Mouse (Mus musculus) G1E (cell line): ENCODE data around the gene Map3k21. TPM values are rescaled to one million over a fixed set of nuclear protein-coding genes. Genes with fewer than 3 reads are reported as not detected.

ENCODE experiments used
- ATAC-seq: 2 replicates; pipeline ENCODE4 v1.8.0; 2016; ENCODE audit warnings: mild to moderate bottlenecking; ENCODE audit not compliant: insufficient number of reproducible peaks, poor library complexity, low FRiP score, severe bottlenecking; ENCODE audit errors: extremely low read depth
- DNase-seq: peaks from one replicate; pipeline ENCODE4 v3.0.0; 2012; ENCODE audit warnings: low spot score
- H3K27me3 ChIP-seq: 2 replicates; pipeline ENCODE4 v1.6.1; 2012; ENCODE audit warnings: mild to moderate bottlenecking, low read length, inconsistent platforms; ENCODE audit not compliant: insufficient read depth
- H3K36me3 ChIP-seq: replicated peaks from 2 replicates; pipeline ENCODE3; 2012; ENCODE audit warnings: mild to moderate bottlenecking, inconsistent platforms
- H3K4me1 ChIP-seq: 2 replicates; pipeline ENCODE4 v1.6.1; 2012; ENCODE audit warnings: low read depth, low read length, inconsistent platforms, mixed read lengths; ENCODE audit not compliant: insufficient read depth
- H3K4me3 ChIP-seq: 2 replicates; pipeline ENCODE4 v1.5.1; 2012; ENCODE audit warnings: low read depth, mild to moderate bottlenecking, inconsistent platforms, low read length, moderate library complexity, mixed read lengths
- H3K9me3 ChIP-seq: replicated peaks from 2 replicates; pipeline ENCODE4 v1.6.1; 2012; ENCODE audit warnings: inconsistent platforms
- CTCF ChIP-seq: IDR thresholded peaks from 2 replicates; pipeline ENCODE4 v1.5.1; 2012; ENCODE audit warnings: low read depth, low read length, inconsistent platforms, mixed read lengths
- GATA1 ChIP-seq: IDR thresholded peaks from 2 replicates; pipeline ENCODE4 v1.6.1; 2012; ENCODE audit warnings: borderline replicate concordance, low read length, inconsistent platforms, mixed read lengths
- GATA2 ChIP-seq: IDR thresholded peaks from 2 replicates; pipeline ENCODE4 v1.6.1; 2012; ENCODE audit warnings: low read depth, low read length, inconsistent platforms, borderline replicate concordance
- POLR2AphosphoS5 ChIP-seq: IDR thresholded peaks from 2 replicates; pipeline ENCODE4 v1.6.1; 2012; ENCODE audit warnings: low read depth, low read length, inconsistent platforms; ENCODE audit not compliant: insufficient replicate concordance
- TAL1 ChIP-seq: conservative IDR thresholded peaks from 2 replicates; pipeline ENCODE4 v1.6.1; 2012; ENCODE audit warnings: low read depth, low read length, inconsistent platforms, mixed read lengths
- polyA plus RNA-seq: library from polyadenylated mRNA; stranded (reverse); fragments of >175 nt; gene quantifications from 2 replicates; pipeline ENCODE4 v1.2.3, GENCODE M21; 2012
- total RNA-seq, 2 experiments: library from RNA; stranded (forward) in 1 of 2; stranded (reverse) in 1 of 2; fragments of 200-1000 nt in 1 of 2; fragments of >200 nt in 1 of 2; fragmentation: Nextera tagmentation in 1 of 2; gene quantifications; 2 replicates each; pipeline ENCODE4 v1.2.3; 2014 to 2017

Gene Map3k21
- total and polyA plus RNA-seq, 3 experiments = 0.05 TPM; not detected in 2

- Histone ChIP-seq H3K27me3 (no peaks in the 10 kb centered on the region), H3K4me1 (no peaks in the 10 kb centered on the region), H3K9me3 (peaks cover 84% of the 10 kb centered on the region), H3K36me3 (no peaks in the 10 kb centered on the region), H3K4me3 (no peak overlapping the region)
- DNase-seq (no peak), ATAC-seq (no peak)
- TF ChIP-seq CTCF (no peak), TAL1 (no peak), POLR2AphosphoS5 (no peak), GATA2 (no peak), GATA1 (no peak)
Observed at GRCm38 (mm10) chr8:125935649-125936048, 25.4 kb downstream of the Map3k21 start.

DNA sequence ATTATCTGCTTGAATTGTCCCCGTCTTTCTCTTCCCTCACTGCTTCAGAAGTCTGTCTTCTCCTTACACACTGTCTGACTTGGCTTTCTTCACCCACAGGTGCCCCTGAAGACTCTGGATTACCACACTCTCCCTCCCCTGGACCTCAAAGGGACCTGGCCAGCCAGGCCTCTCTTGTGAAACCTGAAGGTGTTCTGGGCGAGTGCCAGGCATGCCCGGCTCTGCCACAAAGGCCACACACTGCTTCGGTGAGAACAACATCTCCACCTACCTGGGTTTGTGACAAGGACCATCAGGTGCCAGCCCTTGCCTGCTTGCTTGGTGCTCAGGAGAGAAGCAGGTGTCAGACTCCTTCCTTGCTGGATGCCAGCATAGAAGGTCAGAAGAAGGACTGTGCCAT is 34.3 kb downstream of the Map3k21 start:
- Histone ChIP-seq H3K4me1 (no peaks in the 10 kb centered on the region), H3K27me3 (no peaks in the 10 kb centered on the region), H3K4me3 (no peak overlapping the region), H3K36me3 (no peaks in the 10 kb centered on the region), H3K9me3 (peaks cover 92% of the 10 kb centered on the region)
- DNase-seq (no peak), ATAC-seq (no peak)
- TF ChIP-seq GATA1 (no peak), TAL1 (no peak), CTCF (no peak), POLR2AphosphoS5 (no peak), GATA2 (no peak)

DNA sequence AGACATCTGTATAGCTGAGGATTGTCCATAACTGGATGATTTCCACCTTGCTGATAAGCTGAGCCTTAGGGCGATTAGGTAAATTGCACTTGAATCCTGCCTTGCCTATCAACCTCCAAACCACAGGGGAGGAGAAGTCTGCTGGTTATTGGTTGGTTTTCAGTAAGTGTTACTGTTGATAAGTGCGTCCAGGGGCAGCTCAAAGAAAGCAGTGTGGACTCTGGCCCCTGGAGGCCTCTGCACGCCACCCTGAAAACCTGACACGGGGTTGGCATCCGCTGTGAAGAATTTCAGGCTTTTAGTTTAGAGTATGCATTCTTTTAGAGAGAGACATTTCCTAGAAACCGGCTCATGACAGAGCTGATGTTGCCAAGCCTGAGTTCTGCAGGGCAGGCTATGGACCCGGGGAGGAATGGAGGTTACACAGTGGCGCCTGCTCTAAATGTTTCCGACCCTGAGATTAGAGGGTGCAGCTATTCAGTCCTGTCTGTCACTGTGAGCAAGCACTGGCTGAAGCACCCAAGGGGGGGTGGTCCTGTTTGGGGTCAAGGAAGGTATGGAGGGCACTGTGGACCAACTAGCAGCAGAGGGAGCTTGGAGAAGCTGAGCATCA is 38.6 kb downstream of the Map3k21 start:
- no peaks in the 10 kb centered on the region for H3K4me1 ChIP-seq
- DNase-seq = no peak

DNA sequence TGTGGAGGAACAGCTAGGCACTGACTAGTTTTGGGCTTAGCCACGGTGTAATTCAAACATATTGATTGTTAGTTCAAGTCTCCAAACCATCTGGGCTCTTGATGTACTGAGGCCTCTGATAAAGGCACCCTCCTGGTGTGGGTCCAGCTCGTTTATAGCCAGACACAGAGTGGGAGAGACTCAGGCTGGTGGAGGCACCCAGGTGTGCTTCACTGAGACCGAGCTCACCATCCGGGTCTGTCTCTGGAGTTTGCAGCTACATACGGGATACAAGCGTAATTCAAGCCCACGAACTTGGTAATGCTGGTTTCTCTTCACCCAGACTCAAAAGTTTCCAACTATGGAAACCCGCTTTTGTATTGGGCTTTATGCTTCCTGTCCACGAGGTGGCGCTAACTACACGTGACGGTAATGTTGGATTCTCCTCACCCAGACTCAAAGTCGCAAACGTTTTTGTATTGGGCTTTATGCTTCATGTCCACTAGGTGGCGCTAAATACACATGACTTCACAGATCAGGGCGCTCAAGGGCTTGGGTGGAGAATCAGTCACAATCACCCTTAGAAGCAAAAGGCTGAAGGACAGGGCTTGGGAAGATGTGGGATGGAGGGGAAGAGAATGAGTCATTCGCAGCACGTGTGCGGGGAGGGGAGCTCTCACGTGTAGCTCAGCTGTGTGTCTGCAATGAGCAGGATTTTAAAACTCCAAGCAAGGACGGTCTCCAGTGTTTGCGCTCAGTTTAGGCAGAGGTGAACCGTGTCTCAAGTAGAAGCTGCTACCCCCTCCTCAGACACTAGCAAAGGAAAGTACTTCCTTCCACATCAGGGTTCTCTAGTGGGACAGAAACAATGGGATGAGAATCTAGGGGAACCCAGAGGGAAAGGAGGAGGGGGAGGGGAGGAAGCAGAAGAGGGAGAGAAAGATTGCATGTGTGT is 40.0 kb downstream of the Map3k21 start:
- TF ChIP-seq GATA1 (no peak), CTCF (no peak), GATA2 (no peak), POLR2AphosphoS5 (no peak), TAL1 (no peak)
- Histone ChIP-seq H3K4me1 (no peaks in the 10 kb centered on the region), H3K9me3 (peaks cover 89% of the 10 kb centered on the region), H3K4me3 (no peak overlapping the region), H3K27me3 (no peaks in the 10 kb centered on the region), H3K36me3 (no peaks in the 10 kb centered on the region)
- ATAC-seq (no peak), DNase-seq (no peak)

More for the DNA sequence above, 38.6 kb downstream of the Map3k21 start:
- Histone ChIP-seq H3K27me3 (no peaks in the 10 kb centered on the region), H3K4me3 (no peak overlapping the region), H3K9me3 (peaks cover 88% of the 10 kb centered on the region), H3K36me3 (no peaks in the 10 kb centered on the region)
- no peak; the same call in 1 of the 2 replicates for ATAC-seq
- TF ChIP-seq CTCF (no peak), POLR2AphosphoS5 (no peak), GATA2 (no peak), TAL1 (no peak), GATA1 (no peak)

- no peaks in the 10 kb centered on the region for H3K36me3 ChIP-seq
- no peak for DNase-seq
- H3K4me3 ChIP-seq = no peak overlapping the region
- no peak for TF ChIP-seq GATA1
- no peak for TF ChIP-seq TAL1
- no peak for TF ChIP-seq CTCF
- no peak for TF ChIP-seq GATA2
- TF ChIP-seq POLR2AphosphoS5 = no peak
- no peaks in the 10 kb centered on the region for H3K27me3 ChIP-seq
- H3K4me1 ChIP-seq = no peaks in the 10 kb centered on the region
- peaks cover 81% of the 10 kb centered on the region for H3K9me3 ChIP-seq
- no peak for ATAC-seq
Observed at GRCm38 (mm10) chr8:125955671-125956070, 45.4 kb downstream of the Map3k21 start.

- no peak for ATAC-seq
- Histone ChIP-seq H3K9me3 (peaks cover 81% of the 10 kb centered on the region), H3K4me1 (no peaks in the 10 kb centered on the region), H3K4me3 (no peak overlapping the region), H3K36me3 (no peaks in the 10 kb centered on the region), H3K27me3 (no peaks in the 10 kb centered on the region)
- no peak for TF ChIP-seq GATA1
- TF ChIP-seq CTCF = no peak
- TF ChIP-seq TAL1 = no peak
- TF ChIP-seq GATA2 = no peak
- TF ChIP-seq POLR2AphosphoS5 = no peak
- DNase-seq = no peak
Observed at GRCm38 (mm10) chr8:125956796-125957195, 46.5 kb downstream of the Map3k21 start.
